Mouse (Mus musculus) adrenal gland, adult 2 months (tissue): Measurements from ENCODE around the gene Tead1. TPM values are rescaled to one million over a fixed set of nuclear protein-coding genes. Genes with fewer than 3 reads are reported as not detected.

Experiments used
- DNase-seq: peaks from one replicate; pipeline ENCODE4 v3.0.0; 2021
- long read RNA-seq: library from polyadenylated mRNA; stranded (forward); transcript quantifications from one replicate; pipeline ENCODE4 v2.0.0, GENCODE M21; 2021
- polyA plus RNA-seq: library from polyadenylated mRNA; depleted of rRNA; stranded (reverse); fragments of >200 nt; gene quantifications from 2 replicates; pipeline ENCODE4 v1.2.3, GENCODE M21; 2012; rRNA removed
- total RNA-seq, 2 experiments: library from RNA; stranded (reverse); gene quantifications; 2 replicates each; pipeline ENCODE4 v1.2.3; 2021

Gene Tead1
- 100 to 1,000 TPM in 1 of 2 experiments, 10 to 100 TPM in 1; 57.7 to 106 TPM for total RNA-seq
- 10.9 and 18.6 TPM in 2 replicates for polyA plus RNA-seq
- long read RNA-seq, partial matches to known transcripts = 0 of 2 reads
- long read RNA-seq, other reads (novel, unspliced or antisense) = 2 of 2 reads

DNA sequence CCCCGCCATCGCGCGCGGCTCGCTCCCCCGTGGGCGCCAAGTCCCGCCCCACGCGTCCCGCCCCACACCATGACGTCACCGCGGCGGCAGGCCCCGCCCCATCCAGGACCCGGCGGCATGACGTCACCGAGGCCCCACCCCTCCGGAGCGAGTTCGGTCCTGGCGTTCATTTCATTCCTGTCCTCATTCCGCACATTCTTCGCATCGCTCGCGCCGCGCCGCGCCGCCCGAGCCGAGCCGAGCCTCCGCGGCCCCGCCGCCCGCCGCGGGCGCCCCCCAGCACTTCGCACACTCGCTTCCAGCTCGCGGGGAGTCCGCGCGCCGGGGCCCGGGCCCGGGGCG lies at the start of gene Tead1:
Tead1 (plus strand) TSS at position 148 of the 342 bp plus-strand sequence.
- peak; percentile 98 for DNase-seq

DNA sequence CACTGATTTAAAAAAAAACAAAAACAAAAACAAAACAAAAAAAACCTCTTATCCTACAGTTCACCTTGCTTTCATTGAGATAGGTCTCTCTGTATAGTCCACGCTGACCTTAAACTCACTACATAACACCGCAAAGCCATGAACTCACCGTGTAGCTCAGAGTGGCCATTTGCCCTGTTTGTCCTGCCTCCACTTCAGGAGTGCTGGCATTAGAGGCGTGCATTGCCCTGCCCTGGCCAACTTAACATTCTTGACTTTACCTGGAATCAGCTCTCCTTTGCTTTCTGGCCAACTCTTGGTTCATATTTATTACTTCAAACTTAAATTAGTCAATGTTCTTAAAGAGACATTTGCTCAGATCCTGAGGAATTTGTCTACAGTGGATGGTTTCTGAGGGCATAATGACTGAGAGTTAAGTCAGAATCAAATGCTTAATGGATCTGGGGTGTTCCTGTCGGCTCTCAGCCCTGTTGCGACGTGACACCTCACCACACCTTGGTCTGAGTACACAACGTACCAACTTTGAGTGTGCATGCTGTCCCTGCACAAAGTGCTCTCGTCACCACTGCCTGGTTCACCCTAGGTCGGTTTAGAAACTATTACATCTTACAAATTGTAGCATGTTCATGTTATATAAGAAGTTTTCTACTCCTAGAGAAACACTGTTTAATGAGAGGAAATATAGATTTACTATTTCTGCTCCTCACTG lies 44.5 kb upstream of the Tead1 start:
- DNase-seq = no peak

DNA sequence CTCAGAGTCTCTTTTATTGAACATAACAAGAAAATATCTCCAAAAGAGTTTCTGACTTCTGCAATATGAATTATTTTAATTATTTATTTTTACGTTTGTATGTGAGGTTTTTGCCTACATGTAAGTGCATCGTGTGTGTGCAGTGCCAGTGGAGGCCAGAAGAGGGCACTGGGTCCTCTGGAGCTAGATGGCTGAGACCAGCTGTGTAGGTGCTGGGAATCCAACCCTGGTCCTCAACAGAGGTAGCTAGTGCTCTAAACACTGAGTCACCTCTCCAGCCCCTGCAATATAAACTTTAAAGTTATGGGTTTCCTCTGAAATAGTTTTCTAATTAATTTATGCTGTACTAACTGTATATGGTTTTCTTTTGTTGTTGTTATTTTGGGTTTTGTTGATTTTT lies 43.2 kb upstream of the Tead1 start:
- no peak for DNase-seq

DNA sequence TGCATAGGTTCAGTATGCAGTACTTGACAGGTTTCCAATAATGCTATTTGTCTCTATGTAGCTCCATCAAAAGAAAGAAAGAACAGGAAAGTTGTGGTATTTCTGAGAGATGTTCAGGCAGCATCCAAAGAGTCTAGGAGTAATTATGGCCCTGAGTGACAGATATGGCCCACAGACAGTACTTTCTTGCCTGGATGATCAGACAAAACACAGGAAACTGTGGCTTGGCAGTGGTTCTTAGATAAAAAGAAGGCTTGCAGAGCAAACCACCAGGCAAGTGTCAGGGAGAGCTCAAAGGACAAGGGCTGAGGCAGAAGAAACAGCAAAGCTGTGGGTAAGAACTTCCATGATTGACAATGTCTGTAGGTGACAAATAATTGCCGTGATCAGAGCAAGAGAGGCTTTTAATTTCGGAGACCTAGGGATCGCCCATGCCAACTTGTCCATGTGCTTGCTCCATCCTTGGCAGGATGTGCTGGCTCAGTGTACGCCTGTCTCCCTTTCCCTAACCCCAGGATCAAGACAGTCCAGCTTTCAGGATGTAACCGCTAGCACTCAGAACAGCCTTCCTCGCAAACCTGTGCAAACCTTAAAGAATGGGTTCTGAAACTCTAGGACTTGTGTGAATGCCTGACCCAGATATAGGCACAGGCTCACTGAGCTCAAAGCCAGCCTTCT lies 35.1 kb upstream of the Tead1 start:
- DNase-seq = peak; percentile 13

DNA sequence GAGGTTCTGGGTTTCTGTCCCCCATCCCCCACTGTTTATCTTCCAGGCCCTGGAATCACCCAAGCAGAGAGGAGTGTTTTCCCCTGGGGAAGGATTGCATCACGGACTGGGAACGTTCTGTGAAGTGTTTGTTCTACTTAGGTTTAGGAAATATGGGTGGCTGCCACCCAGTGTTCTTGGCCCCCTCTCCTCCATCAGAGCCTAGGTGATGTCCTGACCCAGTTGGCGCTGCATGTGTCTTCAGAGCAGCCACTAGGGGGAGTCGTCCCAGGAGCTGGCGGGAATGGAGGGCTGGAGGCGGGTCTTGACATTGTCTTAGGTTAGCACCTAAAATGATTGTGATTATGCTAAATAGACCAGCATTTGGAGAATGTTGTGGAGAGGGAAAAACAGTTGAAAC lies 34.4 kb upstream of the Tead1 start:
- peak; percentile 39 for DNase-seq

DNA sequence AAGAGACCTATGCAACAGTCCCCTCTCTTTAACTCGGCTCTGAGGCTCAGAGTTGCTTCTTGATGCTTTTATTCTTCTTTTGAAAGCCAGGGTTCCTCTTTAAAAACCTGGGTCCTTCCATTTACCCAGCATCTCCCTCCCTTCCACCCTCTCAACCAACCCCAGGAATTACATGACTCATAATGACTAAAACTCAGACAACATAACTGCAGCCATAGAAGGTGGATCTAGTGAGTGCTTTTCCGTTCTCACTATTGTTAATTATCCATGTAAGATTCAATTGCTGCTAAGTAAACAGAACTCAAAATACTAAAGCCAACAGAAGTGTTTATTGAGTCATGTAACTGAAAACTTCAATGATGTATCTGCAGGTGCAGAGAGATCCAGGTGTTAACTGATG lies 33.4 kb upstream of the Tead1 start:
- DNase-seq = no peak

DNA sequence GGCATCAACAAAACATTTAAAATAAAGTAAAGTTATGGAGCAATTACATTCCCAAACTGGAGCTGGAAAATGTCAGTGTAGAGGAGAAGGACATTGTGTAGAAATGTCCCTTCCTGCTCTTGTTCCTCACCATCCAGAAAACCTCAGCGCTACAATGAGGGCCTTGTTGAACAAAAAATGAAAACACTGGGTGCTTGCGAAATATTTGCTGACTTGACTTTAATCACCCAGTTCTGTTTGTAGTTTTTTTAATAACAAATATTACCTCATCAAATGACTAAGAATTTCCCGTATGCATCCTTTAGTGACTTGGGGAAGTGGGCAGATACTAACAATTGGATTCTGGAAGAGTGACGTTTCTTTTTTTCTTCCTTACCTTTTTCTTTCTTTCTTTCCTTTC lies 31.7 kb upstream of the Tead1 start:
- DNase-seq = no peak

DNA sequence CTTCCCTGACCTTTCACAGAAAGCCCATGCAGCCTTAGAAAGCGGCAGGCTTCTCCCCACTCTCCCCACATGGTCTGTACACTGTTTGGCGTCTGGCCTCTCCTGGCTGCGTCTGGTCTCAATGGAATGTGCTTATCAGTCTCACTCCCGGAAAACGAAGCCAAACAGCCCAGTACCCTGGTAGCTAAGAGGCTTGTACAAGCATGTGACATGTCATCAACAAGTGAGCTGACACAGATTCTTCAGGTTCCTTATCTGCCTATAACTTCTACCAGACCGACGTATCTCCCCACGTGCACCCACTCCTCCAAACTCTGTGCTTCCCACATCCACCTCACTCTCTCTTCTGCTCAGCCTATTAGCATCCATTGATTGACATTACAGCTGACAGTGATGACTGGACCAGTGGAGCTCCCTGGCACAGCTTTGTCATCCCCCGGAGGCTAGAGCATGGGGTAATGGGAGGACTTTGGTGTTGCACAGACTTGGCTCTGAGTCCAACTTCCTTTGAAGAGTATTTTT lies 22.9 kb upstream of the Tead1 start:
- DNase-seq = peak; percentile 58

DNA sequence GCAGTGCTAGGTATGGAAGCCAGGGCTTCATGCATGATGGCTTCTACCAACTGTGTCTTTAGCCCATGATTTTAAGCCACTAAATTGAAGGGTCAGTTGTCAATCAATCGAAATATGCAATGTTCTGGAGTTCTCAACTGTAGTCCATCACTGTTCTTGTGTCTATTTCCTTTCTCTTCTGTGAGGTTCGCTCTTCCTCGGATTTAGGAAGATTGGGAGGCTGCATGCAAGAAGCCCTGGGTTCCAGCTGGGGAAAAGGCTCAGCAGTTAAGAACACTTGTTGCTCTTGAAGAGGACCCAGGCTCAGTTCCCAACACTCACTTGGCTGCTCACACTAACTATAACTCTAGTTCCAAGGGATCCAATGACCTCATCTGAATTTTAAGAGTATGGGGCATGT lies 20.2 kb upstream of the Tead1 start:
- DNase-seq = no peak

DNA sequence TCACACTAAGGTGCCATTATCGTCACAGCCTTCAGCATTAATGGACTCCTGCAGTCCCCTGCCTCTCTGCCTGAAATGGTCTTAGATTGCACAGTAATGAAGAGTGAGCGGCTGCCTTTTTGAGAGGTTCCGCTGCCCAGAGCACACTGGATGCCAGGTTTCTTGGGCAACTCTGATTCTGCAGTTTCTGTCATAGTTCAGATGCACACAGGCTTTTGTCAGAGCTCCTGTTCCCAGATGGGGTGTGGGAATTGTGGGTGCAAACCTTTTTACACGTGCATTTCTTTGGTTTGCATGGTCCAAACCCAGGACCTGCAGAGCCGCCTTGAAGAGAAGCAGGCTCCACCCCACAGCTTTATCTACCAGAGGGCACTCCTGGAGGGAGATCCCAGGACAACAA lies 19.3 kb upstream of the Tead1 start:
- DNase-seq = no peak

DNA sequence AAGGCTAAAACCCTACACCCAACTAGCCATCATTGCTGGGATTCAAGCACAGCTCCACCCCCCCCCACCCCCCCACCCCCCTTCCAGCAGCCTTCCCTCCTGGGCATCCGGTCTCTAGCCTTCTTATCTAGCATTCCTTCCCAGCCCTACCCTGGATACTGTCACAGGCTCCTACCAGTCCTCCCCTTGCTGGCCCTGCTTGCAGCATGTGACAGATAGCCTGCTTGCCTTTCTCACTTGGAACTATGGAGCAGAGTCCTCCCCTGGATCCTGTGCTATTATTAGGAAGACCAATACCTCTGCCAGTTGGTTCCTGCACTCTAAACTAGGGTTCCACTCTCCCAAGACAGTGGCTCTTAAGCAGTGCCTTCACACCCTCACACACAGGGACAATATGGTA lies 18.8 kb upstream of the Tead1 start:
- peak; percentile 10 for DNase-seq

DNA sequence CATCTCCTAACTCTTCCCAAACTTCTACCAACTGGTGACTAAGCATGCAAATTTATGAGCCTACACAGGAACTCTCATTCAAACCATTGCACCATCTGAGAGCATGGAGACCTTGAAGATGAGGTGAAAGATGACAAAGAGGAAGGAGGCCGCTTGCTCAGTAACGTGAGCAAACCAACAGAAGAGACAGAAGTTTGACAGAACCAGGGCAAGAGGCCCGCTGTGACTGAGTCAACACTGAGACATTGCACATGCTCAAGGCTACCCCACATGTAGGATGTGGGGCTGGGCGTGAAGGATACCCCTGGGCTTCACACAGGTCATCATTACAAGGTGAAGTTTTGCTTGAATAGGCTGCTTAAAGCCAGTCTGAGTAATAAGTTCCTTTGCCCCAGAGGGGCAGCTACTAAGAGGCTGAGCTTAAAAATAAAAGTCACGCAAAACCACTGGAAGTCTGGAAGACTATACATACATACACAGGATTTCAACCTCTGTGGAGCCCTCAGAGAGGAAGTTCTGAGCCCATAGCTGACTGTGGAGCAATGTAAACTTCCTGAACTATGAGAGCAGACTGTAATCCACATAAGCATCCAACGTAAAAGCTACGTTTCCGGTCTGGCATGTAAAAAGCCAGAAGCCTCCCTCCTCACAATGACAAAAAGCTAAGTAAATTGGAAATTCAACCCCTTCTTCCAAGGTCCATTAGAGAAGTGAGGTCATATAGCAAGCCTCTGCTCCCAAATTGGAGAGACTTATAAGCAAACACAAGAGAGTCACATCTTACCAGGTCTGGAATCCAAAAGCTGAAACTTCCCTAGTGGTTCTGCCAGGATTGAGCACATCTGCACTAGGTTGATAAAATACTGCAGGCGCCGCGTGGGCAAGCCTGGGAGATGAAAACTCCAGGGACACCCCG lies 16.5 kb upstream of the Tead1 start:
- DNase-seq = peak; percentile 85

DNA sequence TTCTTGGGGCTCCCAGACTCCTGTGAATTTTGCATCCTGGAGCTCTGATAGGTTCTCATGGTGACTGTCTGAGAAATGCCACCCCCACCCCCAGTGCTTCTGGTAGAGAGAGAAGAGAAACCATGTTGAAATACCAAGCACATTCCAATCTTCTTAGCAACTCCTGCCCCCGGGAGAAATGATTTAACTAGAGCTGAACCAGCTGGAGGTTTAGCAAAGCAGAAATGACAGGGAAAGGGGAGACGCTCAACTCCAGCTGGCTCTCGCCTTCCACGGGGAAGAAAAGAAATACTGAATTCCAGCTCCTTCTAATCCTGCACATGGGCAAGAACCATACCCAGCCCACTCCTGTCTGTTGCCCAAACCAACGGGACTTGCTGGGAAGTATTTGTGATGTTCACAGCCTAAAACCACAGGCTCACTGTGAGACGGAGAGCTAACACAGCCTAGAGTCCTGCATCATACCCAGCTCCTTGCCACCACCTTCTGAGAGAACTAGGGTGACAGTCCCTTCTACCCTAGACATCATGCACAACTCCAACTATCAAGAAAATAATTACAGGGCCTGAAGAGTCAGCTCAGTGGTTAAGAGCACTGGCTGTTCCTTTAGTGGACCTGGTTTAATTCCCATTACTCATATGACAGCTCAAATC lies 15.7 kb upstream of the Tead1 start:
- DNase-seq = peak; percentile 51

DNA sequence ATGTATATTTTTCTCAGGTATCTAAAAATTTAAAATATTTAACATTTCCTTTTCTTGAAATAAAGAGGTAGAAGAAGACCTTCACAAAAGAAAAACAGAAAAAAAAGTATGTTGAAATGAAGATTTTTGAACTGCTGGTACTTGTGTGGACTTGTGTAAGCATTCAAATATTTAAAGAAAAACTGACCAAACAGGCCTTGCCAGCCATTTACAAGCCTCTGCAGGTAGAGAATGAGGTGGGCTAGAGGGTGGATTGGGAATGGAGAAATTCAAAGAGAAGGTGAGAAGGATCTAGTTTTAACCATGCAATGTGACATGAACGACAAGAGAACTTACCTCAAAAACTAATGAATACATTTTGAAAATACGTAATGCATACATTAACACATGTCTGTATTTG lies 9.1 kb upstream of the Tead1 start:
- DNase-seq = no peak

DNA sequence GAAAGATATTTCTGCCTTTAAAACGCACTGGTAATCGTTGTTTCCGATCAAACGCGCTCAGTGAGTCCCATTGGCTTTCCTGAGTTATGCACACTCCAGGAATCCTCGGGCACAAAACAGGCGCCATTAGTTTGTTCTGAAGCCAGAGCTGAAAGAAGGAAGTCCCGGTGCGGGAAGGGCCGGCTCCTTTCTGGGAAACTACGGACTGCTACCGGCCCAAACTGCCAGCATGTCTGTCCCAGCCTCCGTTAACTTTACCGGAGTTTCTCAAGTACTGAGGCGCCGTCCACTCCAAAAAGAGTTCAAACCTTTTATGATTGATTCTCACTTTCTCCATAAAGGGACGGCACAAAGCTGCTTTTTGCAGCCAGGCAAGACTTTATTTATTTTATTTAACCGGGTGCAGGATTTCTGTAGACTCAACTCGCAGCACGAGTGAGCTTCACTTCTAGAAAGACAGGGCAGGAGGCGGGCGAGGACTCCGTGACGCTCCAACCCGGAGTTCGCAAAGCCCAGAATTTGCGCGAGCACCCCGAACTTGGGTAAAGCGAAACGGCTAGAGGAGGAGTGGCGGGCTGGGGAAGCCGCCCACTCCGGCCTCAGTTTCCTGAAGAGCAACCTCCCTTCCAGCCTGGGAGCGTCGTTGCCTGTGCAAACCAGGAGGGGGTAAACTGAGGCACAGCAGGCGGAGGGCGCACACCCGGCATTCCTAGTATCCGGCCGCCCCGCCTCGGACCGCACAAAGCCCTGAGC lies 524 bp upstream of the Tead1 start:
- DNase-seq = peak; percentile 80

DNA sequence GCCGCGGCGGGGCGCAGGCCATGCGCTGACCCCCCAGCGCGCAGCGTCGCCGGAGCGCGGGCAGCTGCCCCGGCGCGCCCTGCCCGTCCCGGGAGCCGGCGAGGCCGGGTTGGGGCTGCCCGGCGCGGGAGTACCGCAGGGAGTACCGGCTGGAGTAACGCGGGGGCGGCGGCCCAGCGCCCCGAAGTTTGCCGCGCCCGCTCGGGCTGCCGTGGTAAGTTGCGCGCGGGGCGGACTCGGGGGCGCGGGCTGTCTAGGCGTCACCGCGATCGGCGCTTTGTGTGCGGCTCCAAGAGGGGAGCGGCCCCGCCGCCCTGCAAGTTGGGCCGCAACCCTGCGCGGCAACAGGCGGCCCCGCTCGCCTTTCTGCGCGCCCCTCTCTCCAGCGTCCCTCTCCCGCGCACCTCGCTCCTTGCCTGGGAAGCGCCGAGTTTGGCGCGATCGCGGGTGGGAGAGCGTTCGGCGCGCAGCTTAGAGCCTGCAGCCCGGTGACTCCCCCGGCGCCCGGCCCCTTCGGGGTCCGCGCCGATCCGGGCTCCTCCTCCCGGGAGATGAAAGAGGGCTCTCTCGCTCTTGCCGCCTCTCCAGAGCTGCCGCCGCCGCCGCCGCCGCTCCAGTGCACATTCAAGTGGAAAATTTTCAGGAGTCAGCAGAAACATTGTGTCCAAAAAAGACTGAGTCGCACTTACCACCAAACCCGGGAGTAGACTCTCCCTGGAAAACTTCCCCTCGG lies 561 bp downstream of the Tead1 start:
- DNase-seq = peak; percentile 89

DNA sequence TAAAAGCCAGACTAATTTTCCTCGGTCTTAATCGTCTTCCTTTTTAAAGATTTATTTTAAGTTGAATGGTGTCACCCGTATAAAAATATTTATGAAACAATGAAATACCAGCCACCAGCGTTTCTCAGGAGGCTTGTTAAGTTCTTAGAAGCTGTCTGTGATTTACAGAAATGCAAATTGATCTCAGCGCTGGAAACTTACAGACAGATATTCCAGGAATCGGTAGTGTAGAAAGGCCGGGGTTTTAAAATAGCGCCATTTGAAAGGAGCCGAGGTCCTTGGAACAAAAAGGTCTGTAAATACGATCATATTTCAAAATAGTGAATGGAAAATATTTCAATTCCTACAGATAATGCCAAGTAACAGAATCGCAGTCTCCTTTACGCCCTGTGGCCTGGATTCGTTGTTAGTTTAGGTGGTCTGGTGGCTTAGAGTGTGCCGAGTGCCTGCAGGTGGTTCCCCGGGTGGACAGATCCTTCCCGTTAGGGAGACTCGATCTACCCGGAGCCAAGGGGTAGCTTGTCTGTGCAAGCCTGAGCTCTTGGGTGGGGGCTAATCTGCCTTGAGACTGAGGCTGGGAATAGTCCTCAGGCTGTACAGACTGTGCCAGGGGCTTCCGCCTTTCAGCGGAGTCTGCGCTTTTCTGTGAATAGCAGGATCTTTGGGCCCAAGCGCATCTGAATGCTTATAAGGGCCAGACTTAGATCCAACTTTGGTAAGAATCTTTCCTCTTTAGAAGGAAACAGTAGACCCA lies 1.6 kb downstream of the Tead1 start:
- peak; percentile 72 for DNase-seq

DNA sequence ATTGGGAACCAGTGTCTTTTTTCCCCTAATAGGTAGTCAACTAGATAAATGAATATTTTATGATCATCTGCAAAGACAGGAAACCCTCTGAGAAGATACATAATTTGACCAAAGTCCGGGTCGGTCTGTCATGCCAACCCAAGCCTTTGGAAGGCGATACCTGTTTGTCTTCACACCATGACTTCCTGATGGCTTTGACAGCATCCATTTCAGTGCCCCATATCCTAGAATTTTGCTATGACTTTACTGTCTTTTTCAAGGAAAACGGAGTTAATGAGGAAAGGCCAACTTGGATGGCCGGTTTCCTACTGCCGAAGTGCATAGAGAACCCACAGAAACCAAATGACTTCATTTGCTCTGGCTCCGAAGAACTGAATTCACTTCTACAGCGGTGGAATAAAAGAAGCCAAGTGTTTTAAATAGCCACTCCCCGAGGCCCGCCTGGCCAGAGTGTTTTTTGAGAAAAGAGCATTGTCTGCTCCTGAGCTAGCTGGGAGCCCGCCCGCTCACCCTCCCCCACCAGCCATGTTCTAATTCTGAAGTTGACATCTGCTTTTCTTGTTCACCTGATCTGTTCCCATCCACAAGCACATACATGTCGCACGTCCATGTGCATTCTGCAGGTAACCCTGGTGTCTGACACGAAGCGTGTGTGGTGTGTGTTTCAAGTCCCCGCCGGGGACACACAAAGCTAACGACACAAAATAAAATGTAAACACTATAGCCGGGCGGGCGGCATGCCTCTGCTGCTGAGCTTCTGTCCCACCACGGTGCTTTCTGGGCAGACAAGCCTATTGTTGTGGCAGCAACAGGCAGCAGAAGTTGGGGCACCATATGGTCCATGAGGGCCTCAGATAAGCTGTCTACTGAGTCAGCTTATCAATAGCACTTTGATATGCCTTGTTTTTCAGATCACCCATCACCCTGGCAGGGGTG lies 5.8 kb downstream of the Tead1 start:
- DNase-seq = no peak
